Mouse (Mus musculus): Measurements from ENCODE around the gene Srgap1.
A peak's percentile ranks its signal among the peaks of the same experiment; 100 is the strongest.

Gene Srgap1

GRCm38 (mm10) chr10:121962053-121962452 is 85.1 kb downstream of the Srgap1 start:
- DNase-seq (ENCODE audit: low read depth), result no peak

DNA sequence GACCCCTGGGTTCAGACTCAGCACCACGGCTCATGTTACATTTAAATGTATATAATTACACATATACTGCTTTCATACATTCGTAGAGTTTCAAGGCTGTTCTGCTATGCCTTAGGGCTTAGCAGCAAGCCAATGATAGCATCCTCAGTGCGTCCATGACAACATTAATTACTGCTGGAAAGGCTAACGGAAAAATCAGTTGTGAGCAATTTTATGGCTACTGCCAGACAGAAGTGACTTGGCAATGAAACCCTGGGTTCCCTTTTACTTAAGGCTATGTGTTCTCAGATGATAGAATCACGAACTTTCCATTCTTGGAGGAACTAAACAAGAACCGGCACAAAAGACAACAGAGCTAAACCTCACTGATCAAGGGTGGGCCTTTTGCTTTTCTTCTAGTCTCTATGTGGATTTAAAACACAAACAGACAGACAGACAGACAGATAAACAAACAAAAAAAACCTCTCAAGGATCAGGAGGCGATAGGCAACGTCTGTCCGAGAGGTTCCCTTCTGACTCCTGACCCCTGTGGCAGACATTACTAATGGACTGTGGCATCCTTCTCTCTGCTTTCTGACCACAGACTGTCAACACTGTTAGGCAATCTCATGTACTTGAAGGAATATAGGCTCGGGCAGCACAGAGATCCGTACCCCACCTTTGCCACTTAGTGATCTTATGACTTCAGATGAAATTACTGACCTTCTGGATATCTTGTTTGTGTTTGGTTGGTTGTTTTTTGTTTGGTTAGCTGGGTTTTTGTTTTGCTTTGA is 85.8 kb downstream of the Srgap1 start:
- no peak for DNase-seq (ENCODE audit: low read depth)

GRCm38 (mm10) chr10:121958741-121959140 is 88.4 kb downstream of the Srgap1 start:
- DNase-seq (ENCODE audit: low read depth), result no peak

- no peak for DNase-seq (ENCODE audit: low read depth)
These were observed 90.6 kb downstream of the Srgap1 start for GRCm38 (mm10) chr10:121956505-121956904.

DNA sequence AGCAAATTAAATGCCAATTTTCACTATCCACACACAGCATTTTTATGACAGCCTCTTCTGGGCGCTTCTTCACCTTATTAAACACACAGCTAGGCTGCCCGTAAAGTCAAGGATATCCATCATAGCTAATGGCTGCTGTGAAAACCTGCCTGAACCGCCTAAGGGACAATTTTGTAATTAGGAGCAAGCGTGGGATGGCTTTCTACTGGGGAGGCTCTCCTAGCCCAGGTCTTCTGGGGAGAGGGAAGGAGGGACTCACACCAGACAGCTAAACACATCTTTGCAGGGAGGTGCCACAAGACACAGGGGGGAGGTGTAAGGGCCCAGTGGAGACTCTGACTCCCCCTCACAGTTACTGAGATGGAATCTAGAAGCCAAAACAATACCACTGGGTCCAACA is 91.4 kb downstream of the Srgap1 start:
- no peak for DNase-seq (ENCODE audit: low read depth)

DNA sequence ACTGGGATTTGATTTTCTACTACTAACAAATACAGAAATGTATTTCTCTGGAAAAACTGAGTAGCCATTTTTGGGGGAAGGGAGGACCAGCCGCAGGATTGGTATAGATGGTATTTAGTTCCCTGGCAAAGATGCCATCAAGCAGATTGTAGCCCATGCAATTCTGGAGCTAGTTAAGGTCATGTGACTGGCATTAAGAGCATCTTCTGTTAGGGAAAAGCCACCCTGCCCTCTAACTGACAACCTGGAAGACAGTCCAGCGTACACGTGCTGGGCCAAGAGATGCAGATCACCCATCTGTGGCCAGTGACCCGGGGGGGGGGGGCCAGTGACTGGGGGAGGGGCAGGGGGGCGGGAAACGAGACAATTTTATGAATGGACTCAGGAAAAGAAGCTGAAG is 92.2 kb downstream of the Srgap1 start:
- DNase-seq (ENCODE audit: low read depth), result no peak

GRCm38 (mm10) chr10:121953041-121953440 is 94.1 kb downstream of the Srgap1 start:
- DNase-seq (ENCODE audit: low read depth), result no peak

- DNase-seq (ENCODE audit: low read depth), result no peak
These were observed 100.9 kb downstream of the Srgap1 start for GRCm38 (mm10) chr10:121946173-121946572.

DNA sequence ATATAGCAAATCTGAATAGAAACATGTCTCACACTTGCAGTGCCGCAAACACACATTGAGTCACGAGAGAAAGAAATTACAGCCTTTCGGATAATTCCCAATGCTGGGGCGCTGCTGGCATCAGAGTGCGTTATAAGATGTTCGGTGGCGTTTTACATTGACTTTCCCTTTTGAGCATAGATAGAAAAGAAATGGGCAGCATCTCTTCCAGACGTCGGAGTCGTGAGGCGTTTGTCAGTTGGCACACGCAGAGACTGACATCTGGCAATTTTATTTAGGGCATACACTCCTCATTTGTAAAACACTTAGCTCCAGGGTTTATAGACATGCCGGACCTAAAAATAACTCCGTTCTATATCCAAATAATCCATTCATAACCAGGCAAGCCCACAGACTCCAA is 115.2 kb downstream of the Srgap1 start:
- no peak for DNase-seq (ENCODE audit: low read depth)

DNA sequence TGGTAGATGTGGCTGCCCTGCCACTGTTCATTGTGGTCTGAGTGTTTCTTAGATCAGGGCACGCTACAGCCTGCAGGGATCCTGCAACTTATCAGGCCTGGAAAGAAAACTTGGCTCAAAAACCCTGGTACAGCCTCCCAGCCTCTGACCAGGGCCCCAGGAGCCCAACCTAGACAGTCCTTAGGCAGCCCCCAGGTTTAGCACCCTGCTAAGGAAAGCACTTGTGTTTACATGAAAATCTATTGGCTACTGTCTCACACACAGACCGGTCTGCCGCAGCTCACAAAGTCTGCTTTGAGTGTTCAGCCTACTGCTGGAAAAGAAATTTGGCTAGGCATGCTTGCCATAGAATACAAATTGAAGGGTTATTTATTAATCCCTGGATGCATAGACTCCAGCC is 121.0 kb downstream of the Srgap1 start:
- no peak for DNase-seq (ENCODE audit: low read depth)

DNA sequence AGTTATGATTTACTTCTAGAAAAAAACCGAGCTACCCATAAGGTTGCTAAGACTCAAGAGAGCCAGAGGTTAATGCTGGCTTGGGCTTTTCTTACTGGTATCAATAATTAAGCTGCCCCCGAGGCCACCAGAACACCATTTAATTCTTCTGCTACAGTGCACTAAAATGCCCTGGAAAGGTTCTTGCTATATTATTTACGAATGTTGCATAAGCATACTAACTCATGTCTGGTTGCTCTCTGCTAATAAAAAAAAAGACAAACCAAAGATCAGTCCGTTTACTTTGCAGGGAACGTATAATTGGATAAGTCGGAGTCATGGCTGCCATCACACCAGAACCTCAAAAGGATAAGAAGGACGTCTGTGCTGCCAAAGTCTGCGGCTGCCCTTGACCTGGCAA is 128.1 kb downstream of the Srgap1 start:
- DNase-seq (ENCODE audit: low read depth), result no peak

DNA sequence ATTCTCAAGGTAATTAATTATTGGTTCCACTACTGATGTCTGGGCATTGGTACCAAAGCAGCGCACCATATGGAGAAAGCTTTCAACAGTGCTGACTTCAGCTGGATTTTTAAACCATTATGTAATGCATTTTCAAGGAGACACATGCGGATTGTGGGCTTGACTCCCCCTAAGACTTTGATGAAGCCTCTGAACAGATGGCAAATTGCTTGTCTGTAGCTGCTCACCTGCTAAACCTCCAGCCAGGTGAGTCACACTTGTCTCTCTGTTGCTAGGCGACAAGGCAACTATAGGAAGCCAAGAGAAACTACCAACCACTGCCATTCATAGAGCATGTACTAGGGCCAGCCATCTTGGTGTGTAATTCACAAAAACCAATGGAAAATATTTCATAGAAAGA is 128.5 kb downstream of the Srgap1 start:
- no peak for DNase-seq (ENCODE audit: low read depth)

GRCm38 (mm10) chr10:121915530-121915929 is 131.6 kb downstream of the Srgap1 start:
- no peak for DNase-seq (ENCODE audit: low read depth)

GRCm38 (mm10) chr10:121904137-121904536 is 143.0 kb downstream of the Srgap1 start:
- no peak for DNase-seq (ENCODE audit: low read depth)

DNA sequence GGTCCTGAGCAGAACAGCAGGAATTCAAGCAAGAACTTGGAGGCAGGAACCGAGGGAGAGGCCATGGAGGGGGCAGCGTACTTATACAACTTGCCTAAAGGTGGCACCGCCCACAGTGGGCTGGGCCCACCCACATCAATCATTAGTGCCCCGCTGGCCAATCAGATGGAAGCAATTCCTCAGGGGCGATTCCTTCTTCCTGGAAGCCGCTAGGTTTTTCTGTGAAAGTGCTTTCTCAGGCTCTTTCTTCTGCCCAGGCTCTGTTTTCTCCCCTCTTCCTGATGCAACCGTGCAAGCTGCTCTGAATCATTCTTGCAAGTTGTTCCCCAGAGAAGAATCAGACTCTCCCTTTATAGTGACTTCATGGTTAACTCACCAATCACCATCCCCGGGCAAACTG is 144.5 kb downstream of the Srgap1 start:
- no peak for DNase-seq (ENCODE audit: low read depth)

DNA sequence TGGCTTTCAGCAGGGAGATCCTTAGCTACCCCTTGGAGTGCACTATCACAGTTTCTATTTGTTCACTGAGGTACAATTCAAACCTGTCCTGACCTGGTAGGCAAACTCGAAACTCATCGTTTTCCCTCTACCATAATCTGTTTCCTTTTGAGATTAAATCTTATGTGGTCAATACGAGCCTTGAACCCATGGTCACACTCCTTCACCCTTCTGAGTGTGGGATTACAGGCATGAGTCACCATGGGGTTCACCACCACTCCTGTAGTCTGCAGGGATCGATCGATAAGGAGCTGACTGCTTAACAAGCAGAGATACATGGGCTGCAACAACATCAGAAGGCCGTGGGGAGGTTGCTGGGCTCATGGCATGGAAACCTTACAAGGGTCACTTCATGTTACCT is 146.3 kb downstream of the Srgap1 start:
- DNase-seq (ENCODE audit: low read depth), result no peak

GRCm38 (mm10) chr10:121899706-121900105 is 147.4 kb downstream of the Srgap1 start:
- DNase-seq (ENCODE audit: low read depth), result no peak

DNA sequence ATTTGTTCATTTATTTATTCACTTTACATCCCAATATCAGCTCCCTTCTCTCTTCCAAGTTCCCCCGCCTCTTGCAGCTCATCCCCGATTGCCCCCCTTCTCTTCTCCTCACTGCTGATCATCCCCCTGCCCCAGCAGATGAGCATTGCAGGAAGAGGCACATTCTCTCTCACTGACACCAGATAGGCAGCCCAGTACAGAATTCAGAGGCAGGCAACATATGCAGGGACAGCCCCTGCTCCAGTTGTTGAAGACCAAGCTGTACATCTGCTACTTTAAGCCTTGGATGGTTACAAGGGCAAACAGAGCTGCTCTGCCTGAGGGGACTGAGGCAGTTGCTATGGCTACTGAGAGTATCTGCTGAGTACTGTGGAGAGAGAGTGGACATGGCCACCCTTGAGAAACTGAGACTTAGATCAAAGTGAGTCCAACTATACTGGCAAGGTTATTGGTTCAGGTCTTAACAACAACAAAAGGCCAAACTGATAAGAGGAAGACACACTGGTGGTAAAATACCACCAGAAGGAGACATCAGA is 149.2 kb downstream of the Srgap1 start:
- DNase-seq (ENCODE audit: low read depth), result no peak

GRCm38 (mm10) chr10:121891390-121892067 is 155.6 kb downstream of the Srgap1 start:
- DNase-seq (ENCODE audit: low read depth), result no peak

- DNase-seq (ENCODE audit: low read depth), result no peak
These were observed 157.1 kb downstream of the Srgap1 start for GRCm38 (mm10) chr10:121890061-121890460.

DNA sequence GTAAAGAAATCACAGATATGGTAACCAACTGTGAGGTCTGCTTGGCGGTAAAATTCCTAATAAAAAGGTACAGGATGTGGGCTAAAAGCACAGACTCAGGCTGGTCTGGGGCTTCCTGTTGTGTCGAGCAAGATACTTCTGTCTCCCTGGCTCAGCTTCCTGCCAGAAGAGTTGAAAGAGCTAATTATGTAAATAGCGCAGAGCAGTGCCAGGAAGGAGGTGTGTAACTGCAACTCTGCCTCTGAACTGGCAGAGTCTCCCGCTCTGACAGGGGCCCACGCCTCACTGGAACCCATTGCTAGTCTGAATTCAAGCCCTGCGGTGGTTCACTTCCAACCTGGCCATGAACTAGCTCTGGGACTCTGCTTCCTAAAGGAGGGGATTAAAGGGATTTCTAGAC is 160.3 kb downstream of the Srgap1 start:
- peak; percentile 71 for DNase-seq (ENCODE audit: low read depth)

GRCm38 (mm10) chr10:121885512-121886218 is 161.4 kb downstream of the Srgap1 start:
- no peak for DNase-seq (ENCODE audit: low read depth)

GRCm38 (mm10) chr10:121882461-121882860 is 164.7 kb downstream of the Srgap1 start:
- DNase-seq (ENCODE audit: low read depth), result no peak

Data from induced T-regulatory cell, adult 2 months (primary cell).